Mouse (Mus musculus): Measurements from ENCODE around the gene AC109138.7. TPM values are rescaled to one million over a fixed set of nuclear protein-coding genes. Genes with fewer than 3 reads are reported as not detected.
A peak's percentile ranks its signal among the peaks of the same experiment; 100 is the strongest.

The AC109138.7 gene
- total RNA-seq, 2 experiments from 2014 or later, result 2.1 TPM; not detected in 1

- peak; percentile 87 for ATAC-seq (replicated peaks; ENCODE audit: low FRiP score, low TSS enrichment, poor library complexity, severe bottlenecking)
Measured at GRCm38 (mm10) chr19:4191528-4192250, 22.5 kb upstream of the AC109138.7 start, which contains the start of gene Ppp1ca. Gene Ppp1ca, plus strand, starts transcription at chr19:4192065.

GRCm38 (mm10) chr19:4192251-4192985 is 21.7 kb upstream of the AC109138.7 start:
- ATAC-seq (replicated peaks; ENCODE audit: low FRiP score, low TSS enrichment, poor library complexity, severe bottlenecking), result no peak

GRCm38 (mm10) chr19:4193129-4193528 is 21.0 kb upstream of the AC109138.7 start:
- ATAC-seq (replicated peaks; ENCODE audit: low FRiP score, low TSS enrichment, poor library complexity, severe bottlenecking), result no peak

- no peak for ATAC-seq (replicated peaks; ENCODE audit: low FRiP score, low TSS enrichment, poor library complexity, severe bottlenecking)
Measured at GRCm38 (mm10) chr19:4194021-4194724, 20.0 kb upstream of the AC109138.7 start.

- no peak for ATAC-seq (replicated peaks; ENCODE audit: low FRiP score, low TSS enrichment, poor library complexity, severe bottlenecking)
Measured at GRCm38 (mm10) chr19:4194776-4195650, 19.1 kb upstream of the AC109138.7 start.

- ATAC-seq (replicated peaks; ENCODE audit: low FRiP score, low TSS enrichment, poor library complexity, severe bottlenecking), result no peak
Measured at GRCm38 (mm10) chr19:4196048-4196447, 18.1 kb upstream of the AC109138.7 start.

- ATAC-seq (replicated peaks; ENCODE audit: low FRiP score, low TSS enrichment, poor library complexity, severe bottlenecking), result no peak
Measured at GRCm38 (mm10) chr19:4196548-4196947, 17.6 kb upstream of the AC109138.7 start.

GRCm38 (mm10) chr19:4197180-4197579 is 17.0 kb upstream of the AC109138.7 start:
- ATAC-seq (replicated peaks; ENCODE audit: low FRiP score, low TSS enrichment, poor library complexity, severe bottlenecking), result no peak

- ATAC-seq (replicated peaks; ENCODE audit: low FRiP score, low TSS enrichment, poor library complexity, severe bottlenecking), result peak; percentile 84
Measured at GRCm38 (mm10) chr19:4201291-4201909, 12.8 kb upstream of the AC109138.7 start, which contains the start of gene Rad9a. Gene Rad9a, minus strand, starts transcription at chr19:4201662.

GRCm38 (mm10) chr19:4202149-4202548 is 12.0 kb upstream of the AC109138.7 start:
- ATAC-seq (replicated peaks; ENCODE audit: low FRiP score, low TSS enrichment, poor library complexity, severe bottlenecking), result no peak

- no peak for ATAC-seq (replicated peaks; ENCODE audit: low FRiP score, low TSS enrichment, poor library complexity, severe bottlenecking)
Measured at GRCm38 (mm10) chr19:4203148-4203547, 11.0 kb upstream of the AC109138.7 start.

- no peak for ATAC-seq (replicated peaks; ENCODE audit: low FRiP score, low TSS enrichment, poor library complexity, severe bottlenecking)
Measured at GRCm38 (mm10) chr19:4203604-4204326, 10.4 kb upstream of the AC109138.7 start.

GRCm38 (mm10) chr19:4204889-4205288 is 9.3 kb upstream of the AC109138.7 start:
- no peak for ATAC-seq (replicated peaks; ENCODE audit: low FRiP score, low TSS enrichment, poor library complexity, severe bottlenecking)

- ATAC-seq (replicated peaks; ENCODE audit: low FRiP score, low TSS enrichment, poor library complexity, severe bottlenecking), result peak; percentile 67
Measured at GRCm38 (mm10) chr19:4206971-4207370, 7.2 kb upstream of the AC109138.7 start.

- ATAC-seq (replicated peaks; ENCODE audit: low FRiP score, low TSS enrichment, poor library complexity, severe bottlenecking), result no peak
Measured at GRCm38 (mm10) chr19:4208563-4208962, 5.6 kb upstream of the AC109138.7 start.

GRCm38 (mm10) chr19:4211891-4212588 is 2.1 kb upstream of the AC109138.7 start:
- ATAC-seq (replicated peaks; ENCODE audit: low FRiP score, low TSS enrichment, poor library complexity, severe bottlenecking), result no peak

GRCm38 (mm10) chr19:4213524-4213974 is 608 bp upstream of the AC109138.7 start:
- ATAC-seq (replicated peaks; ENCODE audit: low FRiP score, low TSS enrichment, poor library complexity, severe bottlenecking), result no peak

All from megakaryocyte-erythroid progenitor cell, adult 5-6 weeks (primary cell).